Mouse (Mus musculus) lung, embryonic 15.5 days (tissue): ENCODE results near the gene Kcnh8. TPM values are rescaled to one million over a fixed set of nuclear protein-coding genes. Genes with fewer than 3 reads are reported as not detected.

Experiments used
- ATAC-seq: fragments of 200-750 bp; cut with Nextera tagmentation; 2 replicates; pipeline ENCODE4 v1.8.0; 2017; ENCODE audit warnings: moderate number of reproducible peaks, borderline replicate concordance; ENCODE audit not compliant: low FRiP score, low TSS enrichment; ENCODE audit errors: extremely low read depth
- H3K27ac ChIP-seq: fragments of 300-500 bp; sonication (generic); 2 replicates; pipeline ENCODE4 v1.5.1; 2015; ENCODE audit warnings: moderate library complexity, mild to moderate bottlenecking, inconsistent platforms
- H3K27me3 ChIP-seq: fragments of 300-500 bp; sonication (generic); 2 replicates; pipeline ENCODE4 v1.6.1; 2015; ENCODE audit warnings: inconsistent platforms
- H3K36me3 ChIP-seq: fragments of 300-500 bp; sonication (generic); 2 replicates; pipeline ENCODE4 v1.6.1; 2015; ENCODE audit warnings: inconsistent platforms
- H3K4me1 ChIP-seq: fragments of 300-500 bp; sonication (generic); 2 replicates; pipeline ENCODE4 v1.6.1; 2015; ENCODE audit warnings: inconsistent platforms
- H3K4me2 ChIP-seq: fragments of 300-500 bp; sonication (generic); 2 replicates; pipeline ENCODE4 v1.6.1; 2015; ENCODE audit warnings: inconsistent platforms, mild to moderate bottlenecking, moderate library complexity
- H3K4me3 ChIP-seq: fragments of 300-500 bp; sonication (generic); 2 replicates; pipeline ENCODE4 v1.5.1; 2015; ENCODE audit warnings: mild to moderate bottlenecking, inconsistent platforms
- H3K9ac ChIP-seq: fragments of 300-500 bp; sonication (generic); 2 replicates; pipeline ENCODE4 v1.6.1; 2015; ENCODE audit warnings: inconsistent platforms
- H3K9me3 ChIP-seq: fragments of 300-500 bp; sonication (generic); 2 replicates; pipeline ENCODE4 v1.6.1; 2016; ENCODE audit warnings: inconsistent platforms
- WGBS: fragments of 180-500 bp; shearing (Covaris S2); methylation state at CpG from one replicate; pipeline ENCODE4 v1.1.7; 2015; 5-methylcytosine and 5-hydroxymethylcytosine counted together
- polyA plus RNA-seq: library from polyadenylated mRNA; unstranded; fragments of >200 nt; fragmentation: Nextera tagmentation; extraction: Ambion mirVana; gene quantifications from 2 replicates; pipeline ENCODE4 v1.2.1, GENCODE M21; 2015

Kcnh8 gene
- polyA plus RNA-seq, 1 experiment from 2014 or later: 0.26 TPM

DNA sequence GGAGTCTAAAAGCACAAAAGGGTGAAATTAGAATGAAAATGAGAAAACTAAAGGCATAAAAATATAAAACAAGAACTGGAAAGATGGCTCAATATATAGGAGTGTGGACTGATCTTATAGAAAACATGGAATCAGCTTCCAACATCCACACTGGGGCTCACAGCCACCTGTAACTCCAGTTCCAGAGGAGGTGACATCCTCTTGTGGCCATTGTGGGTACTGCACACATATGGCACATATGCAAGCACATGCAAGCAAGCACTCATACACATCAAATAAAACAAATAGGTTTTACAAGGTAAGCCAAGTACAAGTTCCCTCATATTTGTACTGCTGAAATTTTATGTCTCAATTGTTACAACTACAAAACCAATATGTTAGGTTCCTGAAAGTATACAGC lies 46.7 kb downstream of the Kcnh8 start:
- no peak for ATAC-seq
- H3K4me1 ChIP-seq: no peaks in the 10 kb centered on the region
- no peaks in the 10 kb centered on the region for H3K27me3 ChIP-seq
- no peak overlapping the region for H3K27ac ChIP-seq
- H3K36me3 ChIP-seq: no peaks in the 10 kb centered on the region
- no peak overlapping the region for H3K9ac ChIP-seq
- no peak overlapping the region for H3K4me2 ChIP-seq
- H3K9me3 ChIP-seq: no peaks in the 10 kb centered on the region
- no peak overlapping the region for H3K4me3 ChIP-seq

GRCm38 (mm10) chr17:52691988-52692387 lies 89.5 kb downstream of the Kcnh8 start:
- H3K27me3 ChIP-seq: no peaks in the 10 kb centered on the region
- H3K9ac ChIP-seq: no peak overlapping the region
- no peaks in the 10 kb centered on the region for H3K4me1 ChIP-seq

GRCm38 (mm10) chr17:52701944-52702343 lies 99.4 kb downstream of the Kcnh8 start:
- Histone ChIP-seq H3K27ac (no peak overlapping the region), H3K9ac (no peak overlapping the region), H3K4me1 (no peaks in the 10 kb centered on the region), H3K36me3 (no peaks in the 10 kb centered on the region), H3K4me3 (no peak overlapping the region), H3K9me3 (no peaks in the 10 kb centered on the region), H3K4me2 (no peak overlapping the region), H3K27me3 (no peaks in the 10 kb centered on the region)
- 64% methylated on average over 3 of the region's 3 CpGs for WGBS
- ATAC-seq: no peak

More at GRCm38 (mm10) chr17:52691988-52692387, 89.5 kb downstream of the Kcnh8 start:
- Histone ChIP-seq H3K4me3 (no peak overlapping the region), H3K9me3 (no peaks in the 10 kb centered on the region), H3K27ac (no peak overlapping the region), H3K4me2 (no peak overlapping the region), H3K36me3 (no peaks in the 10 kb centered on the region)
- ATAC-seq: no peak

GRCm38 (mm10) chr17:52712319-52712718 lies 109.8 kb downstream of the Kcnh8 start:
- Histone ChIP-seq H3K36me3 (no peaks in the 10 kb centered on the region), H3K9ac (no peak overlapping the region), H3K27me3 (no peaks in the 10 kb centered on the region), H3K4me2 (no peak overlapping the region), H3K9me3 (no peaks in the 10 kb centered on the region), H3K4me1 (no peaks in the 10 kb centered on the region), H3K27ac (no peak overlapping the region), H3K4me3 (no peak overlapping the region)
- ATAC-seq: no peak
- WGBS: 50% methylated on average over 1 of the region's 1 CpGs

- 67% methylated on average over 3 of the region's 3 CpGs for WGBS
- no peak overlapping the region for H3K4me3 ChIP-seq
- no peaks in the 10 kb centered on the region for H3K36me3 ChIP-seq
These were observed 119.7 kb downstream of the Kcnh8 start for GRCm38 (mm10) chr17:52722214-52722613.

GRCm38 (mm10) chr17:52728806-52729205 lies 126.3 kb downstream of the Kcnh8 start:
- ATAC-seq: no peak
- 64% methylated on average over 2 of the region's 2 CpGs for whole genome bisulfite sequencing

More at GRCm38 (mm10) chr17:52722214-52722613, 119.7 kb downstream of the Kcnh8 start:
- ATAC-seq: no peak
- no peaks in the 10 kb centered on the region for H3K9me3 ChIP-seq
- no peak overlapping the region for H3K27ac ChIP-seq
- H3K4me2 ChIP-seq: no peak overlapping the region
- no peak overlapping the region for H3K9ac ChIP-seq
- no peaks in the 10 kb centered on the region for H3K27me3 ChIP-seq
- H3K4me1 ChIP-seq: no peaks in the 10 kb centered on the region

GRCm38 (mm10) chr17:52738436-52738835 lies 135.9 kb downstream of the Kcnh8 start:
- Histone ChIP-seq H3K4me1 (no peaks in the 10 kb centered on the region), H3K27ac (no peak overlapping the region), H3K9me3 (no peaks in the 10 kb centered on the region), H3K4me2 (no peak overlapping the region), H3K4me3 (no peak overlapping the region), H3K9ac (no peak overlapping the region), H3K27me3 (no peaks in the 10 kb centered on the region), H3K36me3 (no peaks in the 10 kb centered on the region)
- ATAC-seq: no peak

More at GRCm38 (mm10) chr17:52728806-52729205, 126.3 kb downstream of the Kcnh8 start:
- Histone ChIP-seq H3K9me3 (no peaks in the 10 kb centered on the region), H3K27me3 (no peaks in the 10 kb centered on the region), H3K36me3 (no peaks in the 10 kb centered on the region), H3K4me1 (no peaks in the 10 kb centered on the region), H3K4me2 (no peak overlapping the region), H3K9ac (no peak overlapping the region), H3K4me3 (no peak overlapping the region), H3K27ac (no peak overlapping the region)

DNA sequence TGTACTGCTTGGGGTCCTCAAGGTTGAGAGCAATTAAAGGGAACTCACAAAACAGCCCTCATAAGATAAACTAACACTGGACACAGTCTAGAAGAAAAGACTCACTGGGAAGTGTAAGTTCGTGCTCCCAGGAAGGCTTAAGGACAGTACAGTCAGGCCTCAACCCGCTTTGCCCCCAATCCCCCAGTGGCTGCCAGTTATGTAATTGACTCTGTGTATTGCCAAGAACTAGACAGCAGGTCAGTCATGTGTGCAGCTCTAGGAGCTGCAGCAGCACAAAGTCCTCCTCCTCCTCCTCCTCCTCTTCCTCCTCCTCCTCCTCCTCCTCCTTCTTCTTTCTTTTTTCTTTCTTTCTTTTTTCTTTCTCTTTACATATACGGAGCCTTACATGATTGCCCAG lies 185.6 kb downstream of the Kcnh8 start:
- H3K27me3 ChIP-seq: no peaks in the 10 kb centered on the region
- no peak for ATAC-seq
- H3K36me3 ChIP-seq: no peaks in the 10 kb centered on the region
- H3K9ac ChIP-seq: no peak overlapping the region
- WGBS: 73% methylated on average over 3 of the region's 3 CpGs
- no peaks in the 10 kb centered on the region for H3K9me3 ChIP-seq
- no peaks in the 10 kb centered on the region for H3K4me1 ChIP-seq
- no peak overlapping the region for H3K4me2 ChIP-seq
- H3K4me3 ChIP-seq: no peak overlapping the region
- no peak overlapping the region for H3K27ac ChIP-seq

GRCm38 (mm10) chr17:52804463-52804862 lies 202.0 kb downstream of the Kcnh8 start:
- ATAC-seq: no peak
- Histone ChIP-seq H3K9me3 (no peaks in the 10 kb centered on the region), H3K4me3 (no peak overlapping the region), H3K36me3 (no peaks in the 10 kb centered on the region), H3K27me3 (no peaks in the 10 kb centered on the region), H3K4me2 (no peak overlapping the region), H3K4me1 (no peaks in the 10 kb centered on the region), H3K9ac (no peak overlapping the region), H3K27ac (no peak overlapping the region)
- WGBS: 49% methylated on average over 6 of the region's 6 CpGs

- no peaks in the 10 kb centered on the region for H3K4me1 ChIP-seq
- H3K4me3 ChIP-seq: no peak overlapping the region
- no peaks in the 10 kb centered on the region for H3K36me3 ChIP-seq
- H3K27me3 ChIP-seq: no peaks in the 10 kb centered on the region
- H3K9ac ChIP-seq: no peak overlapping the region
- WGBS: 37% methylated on average over 1 of the region's 1 CpGs
- H3K27ac ChIP-seq: no peak overlapping the region
- no peak overlapping the region for H3K4me2 ChIP-seq
- no peaks in the 10 kb centered on the region for H3K9me3 ChIP-seq
- ATAC-seq: no peak
These were observed 208.3 kb downstream of the Kcnh8 start for GRCm38 (mm10) chr17:52810773-52811172.

- Histone ChIP-seq H3K9ac (no peak overlapping the region), H3K4me3 (no peak overlapping the region), H3K4me1 (no peaks in the 10 kb centered on the region), H3K4me2 (no peak overlapping the region), H3K27ac (no peak overlapping the region), H3K36me3 (no peaks in the 10 kb centered on the region), H3K9me3 (no peaks in the 10 kb centered on the region), H3K27me3 (no peaks in the 10 kb centered on the region)
- ATAC-seq: no peak
- WGBS: 63% methylated on average over 1 of the region's 1 CpGs
These were observed 216.5 kb downstream of the Kcnh8 start for GRCm38 (mm10) chr17:52819007-52819406.

DNA sequence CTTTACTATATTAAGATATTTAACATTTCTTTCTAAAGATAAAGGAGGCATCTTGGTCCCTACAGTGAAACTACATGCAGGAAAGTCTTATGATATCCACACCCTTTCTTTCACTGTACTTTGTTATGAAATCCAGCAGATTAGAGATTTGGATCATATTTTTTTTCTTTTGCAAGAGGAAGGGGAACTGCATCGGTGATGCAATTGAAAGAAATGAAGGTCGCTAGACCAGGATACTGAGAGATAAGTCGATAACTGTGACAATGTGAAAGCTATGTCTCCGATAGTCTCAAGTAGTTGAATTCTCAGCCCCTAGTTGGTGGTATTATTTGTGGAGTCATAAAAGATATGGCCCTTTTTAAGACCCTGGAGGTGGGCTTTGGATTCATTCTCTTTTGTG lies 227.2 kb downstream of the Kcnh8 start:
- 89% methylated on average over 4 of the region's 4 CpGs for WGBS
- ATAC-seq: no peak
- H3K4me2 ChIP-seq: no peak overlapping the region
- H3K4me1 ChIP-seq: no peaks in the 10 kb centered on the region
- no peak overlapping the region for H3K4me3 ChIP-seq
- H3K9me3 ChIP-seq: no peaks in the 10 kb centered on the region
- H3K36me3 ChIP-seq: no peaks in the 10 kb centered on the region
- no peaks in the 10 kb centered on the region for H3K27me3 ChIP-seq
- no peak overlapping the region for H3K9ac ChIP-seq
- no peak overlapping the region for H3K27ac ChIP-seq

DNA sequence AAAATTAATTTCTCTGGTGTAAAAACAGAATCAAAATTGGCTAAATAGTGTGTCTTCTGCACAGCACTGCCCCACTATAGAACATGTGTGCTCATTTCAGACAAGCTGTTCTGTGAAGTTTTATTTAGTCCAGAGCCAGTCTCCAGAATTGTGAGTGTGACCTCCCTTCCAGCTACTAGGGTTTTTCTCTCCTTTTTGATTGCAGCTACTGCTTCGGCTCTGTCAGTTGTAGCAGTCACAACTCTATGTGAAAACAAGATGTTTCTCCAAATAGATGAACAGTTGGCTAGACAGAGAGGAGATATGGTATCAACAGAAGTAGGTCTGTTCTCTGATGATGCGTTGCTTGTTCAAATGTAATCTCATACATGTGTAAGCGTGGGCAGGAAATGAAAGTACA lies 270.7 kb downstream of the Kcnh8 start:
- H3K36me3 ChIP-seq: no peaks in the 10 kb centered on the region
- H3K27me3 ChIP-seq: no peaks in the 10 kb centered on the region
- no peak overlapping the region for H3K4me2 ChIP-seq
- WGBS: 70% methylated on average over 3 of the region's 3 CpGs
- H3K27ac ChIP-seq: no peak overlapping the region
- H3K4me1 ChIP-seq: no peaks in the 10 kb centered on the region
- no peaks in the 10 kb centered on the region; the same call in 1 of the 2 replicates for H3K9me3 ChIP-seq
- H3K4me3 ChIP-seq: no peak overlapping the region
- H3K9ac ChIP-seq: no peak overlapping the region
- no peak for ATAC-seq
